Mouse (Mus musculus): ENCODE measurements around the gene Gm36028.
A peak's percentile ranks its signal among the peaks of the same experiment; 100 is the strongest.

Gm36028 gene

GRCm38 (mm10) chr16:37861029-37861428 is at the start of gene Gm36028:
Gene Gm36028, minus strand, starts transcription at chr16:37861146.
- no peak for DNase-seq (ENCODE audit: inconsistent age in 2 of 2, low spot score in 1 of 2)

- DNase-seq (ENCODE audit: inconsistent age in 2 of 2, low spot score in 1 of 2): no peak
These were observed 45.5 kb upstream of the Gm36028 start for GRCm38 (mm10) chr16:37906456-37906855.

GRCm38 (mm10) chr16:37901318-37901717 is 40.4 kb upstream of the Gm36028 start:
- peak; percentile 17 to 55 for DNase-seq (ENCODE audit: inconsistent age in 2 of 2, low spot score in 1 of 2)

GRCm38 (mm10) chr16:37899357-37899756 is 38.4 kb upstream of the Gm36028 start:
- peak in 1 of 2 experiments; percentile 72 for DNase-seq (ENCODE audit: inconsistent age in 2 of 2, low spot score in 1 of 2)

GRCm38 (mm10) chr16:37898790-37899189 is 37.8 kb upstream of the Gm36028 start:
- DNase-seq (ENCODE audit: inconsistent age in 2 of 2, low spot score in 1 of 2): peak in 1 of 2 experiments; percentile 70

- DNase-seq (ENCODE audit: inconsistent age in 2 of 2, low spot score in 1 of 2): no peak
These were observed 33.0 kb upstream of the Gm36028 start for GRCm38 (mm10) chr16:37893942-37894341.

GRCm38 (mm10) chr16:37893381-37893780 is 32.4 kb upstream of the Gm36028 start:
- peak in 1 of 2 experiments; percentile 59 for DNase-seq (ENCODE audit: inconsistent age in 2 of 2, low spot score in 1 of 2)

GRCm38 (mm10) chr16:37892667-37893066 is 31.7 kb upstream of the Gm36028 start:
- no peak for DNase-seq (ENCODE audit: inconsistent age in 2 of 2, low spot score in 1 of 2)

GRCm38 (mm10) chr16:37888986-37889385 is 28.0 kb upstream of the Gm36028 start:
- no peak for DNase-seq (ENCODE audit: inconsistent age in 2 of 2, low spot score in 1 of 2)

GRCm38 (mm10) chr16:37881168-37881567 is 20.2 kb upstream of the Gm36028 start:
- DNase-seq (ENCODE audit: inconsistent age in 2 of 2, low spot score in 1 of 2): peak; percentile 66 to 82

GRCm38 (mm10) chr16:37879750-37880419 is 18.9 kb upstream of the Gm36028 start:
- no peak for DNase-seq (ENCODE audit: inconsistent age in 2 of 2, low spot score in 1 of 2)

- DNase-seq (ENCODE audit: inconsistent age in 2 of 2, low spot score in 1 of 2): no peak
These were observed 18.1 kb upstream of the Gm36028 start for GRCm38 (mm10) chr16:37878951-37879505.

GRCm38 (mm10) chr16:37877406-37877805 is 16.5 kb upstream of the Gm36028 start:
- DNase-seq (ENCODE audit: inconsistent age in 2 of 2, low spot score in 1 of 2): no peak

- DNase-seq (ENCODE audit: inconsistent age in 2 of 2, low spot score in 1 of 2): peak in 1 of 2 experiments; percentile 78
These were observed 13.7 kb upstream of the Gm36028 start for GRCm38 (mm10) chr16:37874501-37875235.

GRCm38 (mm10) chr16:37871112-37871715 is 10.3 kb upstream of the Gm36028 start:
- peak; percentile 89 to 93 for DNase-seq (ENCODE audit: inconsistent age in 2 of 2, low spot score in 1 of 2)

GRCm38 (mm10) chr16:37869470-37870231 is 8.7 kb upstream of the Gm36028 start:
- DNase-seq (ENCODE audit: inconsistent age in 2 of 2, low spot score in 1 of 2): peak in 1 of 2 experiments; percentile 80

GRCm38 (mm10) chr16:37868506-37869469 is 7.8 kb upstream of the Gm36028 start:
- DNase-seq (ENCODE audit: inconsistent age in 2 of 2, low spot score in 1 of 2): peak; percentile 54 to 83

- peak; percentile 91 to 97 for DNase-seq (ENCODE audit: inconsistent age in 2 of 2, low spot score in 1 of 2)
These were observed 7.0 kb upstream of the Gm36028 start, which contains the start of gene Lrrc58 for GRCm38 (mm10) chr16:37867791-37868505. Gene Lrrc58, plus strand, starts transcription at chr16:37868389.

- DNase-seq (ENCODE audit: inconsistent age in 2 of 2, low spot score in 1 of 2): peak in 1 of 2 experiments; percentile 24
These were observed 4.9 kb upstream of the Gm36028 start for GRCm38 (mm10) chr16:37865841-37866240.
